Mouse (Mus musculus): Measurements from ENCODE around the gene Anks3. TPM values are rescaled to one million over a fixed set of nuclear protein-coding genes. Genes with fewer than 3 reads are reported as not detected.

Anks3 gene
- polyA plus RNA-seq, 1 experiment from 2014 or later, result 21.6 TPM

DNA sequence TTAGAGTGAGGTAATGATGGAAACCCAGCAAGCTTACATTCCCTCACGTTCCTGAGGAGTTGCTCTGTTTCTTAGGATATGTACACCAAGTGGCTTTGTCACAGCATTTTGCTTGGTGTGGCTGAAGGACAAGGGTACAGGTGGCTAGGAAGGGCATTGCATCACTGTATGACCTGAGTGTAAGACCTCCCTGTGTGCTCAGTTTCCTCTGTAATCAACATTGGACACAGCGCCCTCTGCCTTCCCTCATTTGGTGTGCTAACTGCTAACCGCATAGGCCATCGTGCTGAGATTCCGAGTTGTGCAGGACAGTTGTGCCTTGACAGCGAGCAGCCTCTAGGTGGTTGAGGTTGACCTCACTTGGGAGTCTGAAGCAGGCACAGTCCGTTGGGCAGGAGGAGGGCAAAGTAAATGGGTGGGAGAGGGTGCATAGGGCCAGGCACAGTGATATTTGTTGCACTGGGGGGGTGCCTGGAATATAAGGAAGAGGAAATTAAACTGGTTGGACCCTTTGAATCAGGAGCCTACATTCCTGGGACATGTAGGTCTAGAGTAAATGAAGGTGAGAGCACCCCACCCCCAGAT lies 66.8 kb downstream of the Anks3 start:
- Histone ChIP-seq H3K27ac (replicated peaks) (no peak overlapping the region), H3K4me2 (replicated peaks; ENCODE audit: low read depth) (no peak overlapping the region), H3K9ac (ENCODE audit: low read length) (no peak overlapping the region), H3K4me3 (ENCODE audit: low read depth, low read length) (no peak overlapping the region), H3K4me1 (replicated peaks; ENCODE audit: control insufficient read depth, insufficient read depth) (no peaks in the 10 kb centered on the region), H3K27me3 (ENCODE audit: control insufficient read depth, insufficient read depth, low read length) (no peaks in the 10 kb centered on the region), H3K36me3 (ENCODE audit: control insufficient read depth, insufficient read depth, low read length) (no peaks in the 10 kb centered on the region), H3K9me3 (ENCODE audit: control insufficient read depth, low read length) (no peaks in the 10 kb centered on the region)
- DNase-seq (ENCODE audit: low spot score) (no peak), ATAC-seq (ENCODE audit: low FRiP score, low TSS enrichment) (no peak; the same call in 1 of the 2 replicates)
- TF ChIP-seq EP300 (optimal IDR thresholded peaks at IDR 0.05) (no peak), CTCF (IDR thresholded peaks at IDR 0.05; ENCODE audit: low read depth) (peak; percentile 37; the same call in 1 of the 2 replicates)
- 66% methylated on average over 7 of the region's 7 CpGs for WGBS

DNA sequence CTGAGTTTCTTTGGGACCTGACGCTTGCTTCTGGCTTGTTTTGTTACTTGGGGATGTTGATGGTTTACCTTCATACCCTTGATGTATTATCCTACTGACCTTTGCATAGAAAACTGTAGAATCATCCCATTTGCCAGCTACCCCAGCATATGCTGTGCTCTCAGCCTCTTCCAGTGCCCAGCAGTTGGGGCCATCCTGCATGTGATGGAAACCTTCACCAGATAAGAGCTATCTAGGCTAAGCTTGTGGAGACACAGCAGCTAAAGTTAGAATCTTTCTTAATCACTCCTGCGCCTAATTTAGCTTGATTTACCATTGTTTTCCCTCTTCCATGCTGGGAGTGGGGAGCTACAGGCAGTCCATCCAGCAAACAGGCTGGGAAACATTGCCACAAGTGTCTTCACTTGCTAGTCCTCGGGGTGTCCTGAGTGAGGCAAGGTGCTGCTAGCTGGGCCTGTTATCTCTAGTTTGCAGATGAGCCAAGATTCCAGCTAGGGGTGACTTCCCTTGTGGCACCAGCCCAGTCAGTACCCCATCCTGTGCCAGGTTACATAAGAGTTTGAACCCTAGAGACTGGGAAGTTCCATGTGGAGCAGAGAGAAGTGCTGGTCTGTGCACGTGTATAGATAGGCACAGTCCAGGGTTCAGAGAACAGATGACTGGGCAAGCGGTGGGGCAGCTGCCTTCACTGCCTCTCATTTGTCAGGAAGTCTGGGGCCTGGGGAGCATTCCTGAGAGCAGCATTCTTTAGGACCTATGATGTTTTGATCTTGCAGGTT lies 67.6 kb downstream of the Anks3 start:
- ATAC-seq (ENCODE audit: low FRiP score, low TSS enrichment), result peak; percentile 47
- no peak overlapping the region; the same call in none of the 2 replicates for H3K27ac ChIP-seq (replicated peaks)
- TF ChIP-seq CTCF (IDR thresholded peaks at IDR 0.05; ENCODE audit: low read depth), result no peak
- TF ChIP-seq EP300 (optimal IDR thresholded peaks at IDR 0.05), result no peak

DNA sequence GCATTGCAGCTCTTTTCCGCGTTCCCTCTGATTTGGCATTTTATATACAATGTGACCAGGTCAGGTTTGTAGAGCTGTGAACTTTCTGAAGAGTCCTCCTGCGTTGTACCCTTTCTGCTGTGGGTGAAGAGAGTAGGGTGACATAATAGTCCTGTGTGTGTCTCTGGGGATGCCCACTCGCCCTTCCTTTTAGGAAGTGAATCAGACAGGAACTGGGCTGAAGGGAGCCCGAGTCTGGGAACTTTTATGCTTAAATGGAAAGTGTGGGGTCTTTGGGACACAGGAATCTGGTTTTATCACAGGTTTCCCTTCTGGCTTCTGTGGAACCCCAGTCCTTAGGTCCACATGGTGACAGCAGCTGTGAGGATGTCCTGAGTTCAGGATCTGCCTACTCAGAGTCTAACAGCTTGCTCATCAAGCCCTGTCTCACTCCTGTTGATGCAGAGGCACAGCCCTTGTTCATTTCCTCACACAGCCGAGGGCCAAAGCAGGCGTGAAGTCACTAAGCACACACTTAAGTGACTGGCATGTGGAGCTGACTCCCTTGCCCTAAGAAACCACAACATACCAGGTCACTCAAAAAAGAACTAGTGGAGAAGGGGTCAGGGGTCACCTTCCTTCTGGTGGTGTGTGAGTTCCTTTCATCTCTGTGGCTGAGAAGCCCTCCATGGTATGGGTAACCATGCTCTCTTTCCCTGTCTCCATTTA lies 69.7 kb downstream of the Anks3 start:
- H3K9me3 ChIP-seq (ENCODE audit: control insufficient read depth, low read length), result no peaks in the 10 kb centered on the region
- H3K36me3 ChIP-seq (ENCODE audit: control insufficient read depth, insufficient read depth, low read length), result no peaks in the 10 kb centered on the region
- DNase-seq (ENCODE audit: low spot score) (no peak), ATAC-seq (ENCODE audit: low FRiP score, low TSS enrichment) (0 out of 2 replicates have a peak, but pooled peaks have one; percentile 34)
- 75% methylated on average over 7 of the region's 7 CpGs for WGBS
- H3K9ac ChIP-seq (ENCODE audit: low read length), result no peak overlapping the region
- no peaks in the 10 kb centered on the region for H3K4me1 ChIP-seq (replicated peaks; ENCODE audit: control insufficient read depth, insufficient read depth)
- no peak overlapping the region for H3K4me2 ChIP-seq (replicated peaks; ENCODE audit: low read depth)
- TF ChIP-seq EP300 (optimal IDR thresholded peaks at IDR 0.05) (no peak), CTCF (IDR thresholded peaks at IDR 0.05; ENCODE audit: low read depth) (no peak)
- no peak overlapping the region for H3K4me3 ChIP-seq (ENCODE audit: low read depth, low read length)
- H3K27me3 ChIP-seq (ENCODE audit: control insufficient read depth, insufficient read depth, low read length), result no peaks in the 10 kb centered on the region
- H3K27ac ChIP-seq (replicated peaks), result no peak overlapping the region

More for the DNA sequence above, 67.6 kb downstream of the Anks3 start:
- Histone ChIP-seq H3K9me3 (ENCODE audit: control insufficient read depth, low read length) (no peaks in the 10 kb centered on the region), H3K4me3 (ENCODE audit: low read depth, low read length) (no peak overlapping the region), H3K36me3 (ENCODE audit: control insufficient read depth, insufficient read depth, low read length) (no peaks in the 10 kb centered on the region), H3K4me1 (replicated peaks; ENCODE audit: control insufficient read depth, insufficient read depth) (no peaks in the 10 kb centered on the region), H3K27me3 (ENCODE audit: control insufficient read depth, insufficient read depth, low read length) (no peaks in the 10 kb centered on the region), H3K4me2 (replicated peaks; ENCODE audit: low read depth) (no peak overlapping the region), H3K9ac (ENCODE audit: low read length) (no peak overlapping the region)
- WGBS, result 73% methylated on average over 5 of the region's 5 CpGs
- DNase-seq (ENCODE audit: low spot score), result no peak

DNA sequence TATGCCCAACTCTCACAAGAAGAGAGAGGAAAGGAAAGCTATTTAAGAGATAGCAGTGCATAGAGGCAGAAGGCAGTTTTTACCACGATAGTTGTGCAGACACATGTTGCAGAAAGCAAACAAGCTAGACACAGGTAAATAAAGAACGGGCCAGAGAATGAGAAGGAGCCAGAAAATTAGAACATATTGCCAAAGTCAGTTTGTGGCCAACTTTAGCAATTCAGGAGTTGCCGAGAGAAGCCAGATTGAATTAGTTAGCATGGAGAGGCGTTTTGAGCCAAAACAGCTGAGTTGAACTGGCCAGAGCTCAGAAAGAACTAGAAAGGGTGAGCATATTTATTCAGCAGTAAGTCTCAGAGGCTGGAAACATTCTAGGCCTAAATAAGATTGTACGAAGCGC lies 71.8 kb downstream of the Anks3 start:
- DNase-seq (ENCODE audit: low spot score), result no peak
- Histone ChIP-seq H3K27ac (replicated peaks) (no peak overlapping the region), H3K4me2 (replicated peaks; ENCODE audit: low read depth) (no peak overlapping the region), H3K9ac (ENCODE audit: low read length) (no peak overlapping the region), H3K4me1 (replicated peaks; ENCODE audit: control insufficient read depth, insufficient read depth) (peaks cover 3% of the 10 kb centered on the region), H3K9me3 (ENCODE audit: control insufficient read depth, low read length) (no peaks in the 10 kb centered on the region), H3K27me3 (ENCODE audit: control insufficient read depth, insufficient read depth, low read length) (no peaks in the 10 kb centered on the region), H3K4me3 (ENCODE audit: low read depth, low read length) (no peak overlapping the region), H3K36me3 (ENCODE audit: control insufficient read depth, insufficient read depth, low read length) (no peaks in the 10 kb centered on the region)
- 81% methylated on average over 6 of the region's 6 CpGs for WGBS
- ATAC-seq (ENCODE audit: low FRiP score, low TSS enrichment), result no peak
- TF ChIP-seq EP300 (optimal IDR thresholded peaks at IDR 0.05), result no peak
- TF ChIP-seq CTCF (IDR thresholded peaks at IDR 0.05; ENCODE audit: low read depth), result no peak

Other genes with a start within 250 kb of the Anks3 start
- gene Nmral1, start 244.8 kb downstream of the Anks3 start, polyA plus RNA-seq (2015; fragmentation: Nextera tagmentation; extraction: Ambion mirVana), result 15.5 and 17.2 TPM in 2 replicates
- 57.4 and 60.6 TPM in 2 replicates for gene Hmox2, start 237.8 kb downstream of the Anks3 start, polyA plus RNA-seq (2015; fragmentation: Nextera tagmentation; extraction: Ambion mirVana)
- 35.4 and 38.8 TPM in 2 replicates for gene Cdip1, start 173.9 kb downstream of the Anks3 start, polyA plus RNA-seq (2015; fragmentation: Nextera tagmentation; extraction: Ambion mirVana)
- gene 4930562C15Rik, start 128.8 kb downstream of the Anks3 start, polyA plus RNA-seq (2015; fragmentation: Nextera tagmentation; extraction: Ambion mirVana), result 0.23 and 0.32 TPM in 2 replicates
- 32.1 and 40.0 TPM in 2 replicates for gene Ubald1, start 83.9 kb downstream of the Anks3 start, polyA plus RNA-seq (2015; fragmentation: Nextera tagmentation; extraction: Ambion mirVana)
- 43.0 and 44.0 TPM in 2 replicates for gene Mgrn1, start 78.0 kb downstream of the Anks3 start, polyA plus RNA-seq (2015; fragmentation: Nextera tagmentation; extraction: Ambion mirVana)
- gene Nudt16l1, start 25.4 kb downstream of the Anks3 start, polyA plus RNA-seq (2015; fragmentation: Nextera tagmentation; extraction: Ambion mirVana), result 92.9 and 93.6 TPM in 2 replicates
- gene Sept12, start 33.6 kb upstream of the Anks3 start, polyA plus RNA-seq (2015; fragmentation: Nextera tagmentation; extraction: Ambion mirVana), result not detected in 2 replicates
- gene Smim22, start 43.1 kb upstream of the Anks3 start, polyA plus RNA-seq (2015; fragmentation: Nextera tagmentation; extraction: Ambion mirVana), result 112 and 114 TPM in 2 replicates
- 36.6 and 44.7 TPM in 2 replicates for gene Rogdi, start 49.3 kb upstream of the Anks3 start, polyA plus RNA-seq (2015; fragmentation: Nextera tagmentation; extraction: Ambion mirVana)
- 64.8 and 65.2 TPM in 2 replicates for gene Glyr1, start 85.7 kb upstream of the Anks3 start, polyA plus RNA-seq (2015; fragmentation: Nextera tagmentation; extraction: Ambion mirVana)
- gene Ubn1, start 85.9 kb upstream of the Anks3 start, polyA plus RNA-seq (2015; fragmentation: Nextera tagmentation; extraction: Ambion mirVana), result 9.1 and 9.3 TPM in 2 replicates
- 61.5 and 66.2 TPM in 2 replicates for gene Ppl, start 168.2 kb upstream of the Anks3 start, polyA plus RNA-seq (2015; fragmentation: Nextera tagmentation; extraction: Ambion mirVana)
- 0.04 TPM in 2 replicates for gene Sec14l5, start 182.9 kb upstream of the Anks3 start, polyA plus RNA-seq (2015; fragmentation: Nextera tagmentation; extraction: Ambion mirVana)
- 11.2 and 13.0 TPM in 2 replicates for gene Nagpa, start 239.8 kb upstream of the Anks3 start, polyA plus RNA-seq (2015; fragmentation: Nextera tagmentation; extraction: Ambion mirVana)

All from stomach, postnatal 0 days (tissue).